Mouse (Mus musculus) neural tube, embryonic 13.5 days (tissue): ENCODE data around the gene Fen1. TPM values are rescaled to one million over a fixed set of nuclear protein-coding genes. Genes with fewer than 3 reads are reported as not detected.
A peak's percentile ranks its signal among the peaks of the same experiment; 100 is the strongest.

Source experiments
- ATAC-seq: fragments of 200-750 bp; cut with Nextera tagmentation; 2 replicates; pipeline ENCODE4 v1.8.0; 2017; ENCODE audit warnings: low read depth, mild to moderate bottlenecking, moderate TSS enrichment, moderate library complexity
- H3K27ac ChIP-seq: fragments of 300-500 bp; sonication (generic); replicated peaks from 2 replicates; pipeline ENCODE4 v1.5.1; 2015; ENCODE audit warnings: moderate library complexity, mild to moderate bottlenecking, inconsistent platforms
- H3K27me3 ChIP-seq: fragments of 300-500 bp; sonication (generic); 2 replicates; pipeline ENCODE4 v1.6.1; 2015; ENCODE audit warnings: mild to moderate bottlenecking, inconsistent platforms
- H3K36me3 ChIP-seq: fragments of 300-500 bp; sonication (generic); 2 replicates; pipeline ENCODE4 v1.6.1; 2015; ENCODE audit warnings: mild to moderate bottlenecking, inconsistent platforms
- H3K4me1 ChIP-seq: fragments of 300-500 bp; sonication (generic); replicated peaks from 2 replicates; pipeline ENCODE4 v1.6.1; 2015; ENCODE audit warnings: inconsistent platforms
- H3K4me2 ChIP-seq: fragments of 300-500 bp; sonication (generic); 2 replicates; pipeline ENCODE4 v1.6.1; 2015; ENCODE audit warnings: inconsistent platforms, mild to moderate bottlenecking, moderate library complexity
- H3K4me3 ChIP-seq: fragments of 300-500 bp; sonication (generic); 2 replicates; pipeline ENCODE4 v1.5.1; 2015; ENCODE audit warnings: mild to moderate bottlenecking, inconsistent platforms
- H3K9ac ChIP-seq: fragments of 300-500 bp; sonication (generic); 2 replicates; pipeline ENCODE4 v1.6.1; 2015; ENCODE audit warnings: moderate library complexity, mild to moderate bottlenecking, inconsistent platforms
- H3K9me3 ChIP-seq: fragments of 300-500 bp; sonication (generic); 2 replicates; pipeline ENCODE4 v1.6.1; 2016; ENCODE audit warnings: inconsistent platforms
- WGBS: fragments of 180-500 bp; shearing (Covaris S2); methylation state at CpG from one replicate; pipeline ENCODE4 v1.1.7; 2015; 5-methylcytosine and 5-hydroxymethylcytosine counted together
- polyA plus RNA-seq: library from polyadenylated mRNA; unstranded; fragments of >200 nt; fragmentation: Nextera tagmentation; extraction: Ambion mirVana; gene quantifications from 2 replicates; pipeline ENCODE4 v1.2.1, GENCODE M21; 2015

The Fen1 gene
- polyA plus RNA-seq, 1 experiment from 2014 or later, result 31.6 TPM

DNA sequence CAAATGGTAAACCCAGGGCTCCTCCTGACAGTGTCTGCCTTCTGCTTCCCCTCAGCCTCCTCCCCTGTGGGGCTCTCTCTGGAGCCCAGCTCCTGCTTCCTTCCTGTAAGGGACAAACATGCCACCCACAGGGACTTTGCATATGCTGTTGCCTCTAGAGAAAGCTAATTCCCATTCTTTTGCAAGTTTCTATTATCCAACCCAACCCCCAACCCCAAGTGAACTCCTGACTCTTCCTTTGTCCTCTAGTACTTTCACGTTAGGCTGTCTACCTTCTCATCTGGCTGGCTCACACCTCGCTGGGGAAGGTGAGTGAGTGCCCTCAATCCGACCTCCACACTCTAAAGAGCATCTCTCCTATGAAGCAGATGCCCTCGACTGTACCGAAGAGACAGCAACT lies 27.9 kb upstream of the Fen1 start:
- 15% methylated on average over 5 of the region's 5 CpGs for WGBS
- H3K9ac ChIP-seq, result no peak overlapping the region
- no peak for ATAC-seq

DNA sequence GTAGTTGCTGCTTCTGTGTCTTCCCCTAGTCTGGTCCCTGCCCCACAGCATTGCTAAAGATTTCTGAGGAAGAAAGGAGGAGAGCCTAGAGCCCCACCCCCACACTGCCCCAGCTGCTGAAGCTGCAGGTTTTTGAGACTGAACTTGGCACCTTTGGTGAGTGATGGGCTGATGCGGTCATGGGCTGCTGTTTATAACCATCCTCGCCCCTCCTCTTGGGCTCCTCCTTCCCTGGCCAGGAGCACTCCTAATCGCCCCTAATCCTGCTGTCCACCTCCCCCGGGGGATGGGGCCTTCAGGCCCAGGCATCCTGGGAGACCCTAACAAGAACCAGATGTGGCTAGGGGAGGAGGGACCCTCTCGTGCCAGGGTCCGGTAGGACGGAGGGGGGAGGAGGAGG lies 27.0 kb upstream of the Fen1 start:
- Histone ChIP-seq H3K4me2 (no peak overlapping the region), H3K36me3 (no peaks in the 10 kb centered on the region), H3K4me3 (no peak overlapping the region), H3K9ac (no peak overlapping the region), H3K27ac (no peak overlapping the region), H3K9me3 (no peaks in the 10 kb centered on the region), H3K4me1 (0 out of 2 replicates have a peak, but pooled peaks cover 12% of the 10 kb centered on the region), H3K27me3 (peaks cover 11% of the 10 kb centered on the region; the same call in 1 of the 2 replicates)
- ATAC-seq, result no peak
- WGBS, result 9% methylated on average over 7 of the region's 7 CpGs

More for the DNA sequence above, 27.9 kb upstream of the Fen1 start:
- no peaks in the 10 kb centered on the region for H3K36me3 ChIP-seq
- H3K27me3 ChIP-seq, result peaks cover 11% of the 10 kb centered on the region; the same call in 1 of the 2 replicates
- H3K27ac ChIP-seq, result no peak overlapping the region
- H3K4me3 ChIP-seq, result no peak overlapping the region
- H3K9me3 ChIP-seq, result no peaks in the 10 kb centered on the region
- H3K4me2 ChIP-seq, result no peak overlapping the region
- 0 out of 2 replicates have a peak, but pooled peaks cover 12% of the 10 kb centered on the region for H3K4me1 ChIP-seq

DNA sequence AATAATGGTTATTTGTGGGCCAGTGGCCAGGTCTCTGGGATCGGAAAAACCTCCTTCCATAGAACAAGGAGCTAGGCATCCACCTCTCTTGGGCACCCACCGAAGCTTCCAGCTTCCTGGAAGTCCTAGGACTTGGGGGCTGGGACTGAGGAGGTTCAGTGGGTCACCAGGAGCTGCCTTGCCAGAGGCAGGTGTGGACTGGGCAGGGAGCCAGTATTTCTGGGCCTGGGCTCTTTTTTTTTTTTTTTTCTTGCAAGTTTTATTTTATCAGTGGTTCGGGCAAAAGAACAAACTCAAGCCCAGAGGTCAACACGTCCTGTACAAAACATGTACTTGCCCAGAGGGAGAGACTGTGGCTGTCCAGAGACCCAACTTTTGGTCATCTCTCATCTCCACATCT lies 21.8 kb upstream of the Fen1 start:
- no peaks in the 10 kb centered on the region for H3K36me3 ChIP-seq
- H3K27ac ChIP-seq, result no peak overlapping the region
- 85% methylated on average over 4 of the region's 4 CpGs for WGBS
- H3K27me3 ChIP-seq, result 0 out of 2 replicates have a peak, but pooled peaks cover under 1% of the 10 kb centered on the region
- ATAC-seq, result no peak
- H3K4me2 ChIP-seq, result no peak overlapping the region
- H3K9ac ChIP-seq, result no peak overlapping the region
- H3K4me1 ChIP-seq, result peaks cover 3% of the 10 kb centered on the region; the same call in 1 of the 2 replicates
- no peak overlapping the region for H3K4me3 ChIP-seq
- H3K9me3 ChIP-seq, result no peaks in the 10 kb centered on the region

DNA sequence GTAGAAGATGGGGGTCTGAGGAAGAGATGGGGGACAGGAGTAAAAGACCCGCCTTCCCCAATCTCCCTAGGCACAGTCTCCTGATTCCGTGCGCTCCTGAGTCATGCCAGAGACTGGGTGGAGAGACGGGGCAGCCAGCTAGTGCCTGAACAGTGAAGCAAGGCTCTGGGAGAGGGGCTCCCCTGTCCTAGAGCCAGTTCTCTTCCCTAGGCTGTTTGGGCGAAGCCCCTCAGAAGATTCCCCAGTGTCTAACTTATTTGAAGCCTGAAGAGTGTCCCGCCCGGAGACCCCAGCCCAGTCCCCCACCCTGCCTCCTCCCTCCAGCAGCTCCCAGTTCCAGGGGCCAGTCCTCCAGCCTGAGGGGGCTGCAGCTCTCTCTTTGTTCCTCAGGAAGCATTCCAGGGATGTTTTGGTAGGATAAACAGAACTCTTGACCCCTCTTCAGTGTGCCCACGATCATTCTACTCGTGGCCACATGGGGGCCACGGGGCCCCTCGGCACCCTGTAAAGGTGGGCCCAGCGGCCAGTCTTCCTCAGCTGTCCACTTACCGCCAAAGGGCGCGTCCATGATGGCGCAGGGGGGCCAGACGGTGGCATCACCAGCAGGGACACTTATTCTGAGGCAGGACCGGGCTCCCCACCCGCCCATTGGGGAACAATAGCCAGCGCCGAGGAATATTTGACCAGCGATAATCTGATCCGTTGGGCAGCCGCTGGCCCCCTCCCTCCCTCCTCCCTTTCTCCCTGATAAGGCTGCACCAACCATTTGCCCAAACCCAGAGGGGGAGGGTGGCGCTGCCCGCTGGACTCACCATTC lies 20.9 kb upstream of the Fen1 start:
- WGBS, result 38% methylated on average over 25 of the region's 26 CpGs
- no peaks in the 10 kb centered on the region for H3K36me3 ChIP-seq
- no peak overlapping the region; the same call in 1 of the 2 replicates for H3K9ac ChIP-seq
- H3K27ac ChIP-seq, result no peak overlapping the region
- no peak for ATAC-seq
- H3K4me2 ChIP-seq, result peak overlapping the region; percentile 24; the same call in 1 of the 2 replicates
- H3K27me3 ChIP-seq, result no peaks in the 10 kb centered on the region
- H3K9me3 ChIP-seq, result no peaks in the 10 kb centered on the region
- H3K4me3 ChIP-seq, result no peak overlapping the region
- H3K4me1 ChIP-seq, result peaks cover 3% of the 10 kb centered on the region; the same call in 1 of the 2 replicates

DNA sequence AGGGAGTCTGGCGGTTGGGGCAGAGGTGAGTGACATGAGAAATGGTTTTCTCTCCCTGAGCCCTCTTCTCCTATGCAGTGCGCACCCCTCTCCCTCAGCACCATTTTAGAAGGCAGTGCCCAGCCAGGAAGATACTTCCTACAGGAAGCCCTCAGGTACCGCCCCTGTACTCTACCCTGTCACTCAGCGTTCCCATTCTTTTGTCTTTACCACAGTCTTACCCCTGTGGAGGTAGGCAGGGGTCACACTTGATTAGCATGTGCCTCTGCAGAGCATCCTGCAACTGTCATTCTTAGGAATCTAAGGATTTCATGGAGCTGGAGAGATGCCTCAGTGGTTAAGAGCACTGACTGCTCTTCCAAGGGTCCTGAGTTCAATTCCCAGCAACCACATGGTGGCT lies 19.6 kb upstream of the Fen1 start:
- Histone ChIP-seq H3K4me1 (peaks cover 3% of the 10 kb centered on the region; the same call in 1 of the 2 replicates), H3K4me2 (no peak overlapping the region)

DNA sequence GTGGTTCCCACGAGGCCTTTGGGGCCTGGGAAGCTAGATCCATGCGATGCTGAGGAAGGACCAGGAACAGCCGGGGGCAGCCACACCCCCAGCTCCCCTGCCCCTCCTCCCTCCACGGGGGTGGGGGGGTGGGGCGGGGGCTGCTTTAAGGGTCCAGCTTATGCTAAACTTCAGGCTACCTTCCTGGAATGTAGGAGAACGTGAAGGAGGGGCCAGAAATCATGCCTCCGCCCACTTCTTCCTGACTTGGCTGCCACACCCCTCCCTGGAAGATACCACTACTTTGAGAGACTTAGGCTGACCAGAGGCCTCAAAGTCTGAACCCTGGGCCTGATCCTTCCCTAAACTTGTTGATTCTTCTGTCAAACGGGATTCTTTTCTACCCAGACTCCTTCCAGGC lies 18.7 kb upstream of the Fen1 start:
- no peaks in the 10 kb centered on the region for H3K36me3 ChIP-seq
- H3K9me3 ChIP-seq, result no peaks in the 10 kb centered on the region
- no peak overlapping the region for H3K27ac ChIP-seq
- ATAC-seq, result no peak
- WGBS, result 48% methylated on average over 8 of the region's 8 CpGs
- no peaks in the 10 kb centered on the region for H3K27me3 ChIP-seq
- H3K9ac ChIP-seq, result no peak overlapping the region
- H3K4me2 ChIP-seq, result no peak overlapping the region
- H3K4me1 ChIP-seq, result peaks cover 3% of the 10 kb centered on the region; the same call in 1 of the 2 replicates
- no peak overlapping the region for H3K4me3 ChIP-seq

More for the DNA sequence above, 19.6 kb upstream of the Fen1 start:
- WGBS, result 87% methylated on average over 4 of the region's 4 CpGs
- H3K36me3 ChIP-seq, result no peaks in the 10 kb centered on the region
- no peak for ATAC-seq
- H3K27ac ChIP-seq, result no peak overlapping the region
- H3K9me3 ChIP-seq, result no peaks in the 10 kb centered on the region
- H3K27me3 ChIP-seq, result no peaks in the 10 kb centered on the region
- no peak overlapping the region for H3K4me3 ChIP-seq
- H3K9ac ChIP-seq, result no peak overlapping the region

DNA sequence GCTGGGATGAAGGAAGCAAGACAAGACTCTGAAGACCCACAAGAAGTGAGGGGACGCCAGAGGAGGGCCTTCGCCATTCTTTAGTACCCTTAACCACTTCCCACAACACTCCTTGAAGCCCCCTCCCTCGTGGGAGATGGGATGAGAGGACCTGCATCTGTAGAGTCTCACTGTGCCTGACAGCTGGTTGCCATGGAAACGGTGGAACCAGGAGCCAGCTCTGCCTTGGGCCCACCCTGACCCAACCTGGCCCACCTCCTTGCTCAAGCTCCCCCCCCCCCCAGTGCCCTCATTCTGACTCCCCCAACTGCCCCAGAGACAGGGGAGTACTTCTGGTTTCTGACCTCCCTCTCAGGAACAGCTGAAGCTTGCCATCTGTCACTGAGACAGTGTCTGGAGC lies 17.6 kb upstream of the Fen1 start:
- ATAC-seq, result no peak
- Histone ChIP-seq H3K4me3 (no peak overlapping the region), H3K36me3 (no peaks in the 10 kb centered on the region), H3K4me2 (no peak overlapping the region), H3K9me3 (no peaks in the 10 kb centered on the region), H3K4me1 (peaks cover 3% of the 10 kb centered on the region; the same call in 1 of the 2 replicates), H3K27ac (no peak overlapping the region), H3K9ac (no peak overlapping the region), H3K27me3 (no peaks in the 10 kb centered on the region)
- 63% methylated on average over 4 of the region's 4 CpGs for WGBS

DNA sequence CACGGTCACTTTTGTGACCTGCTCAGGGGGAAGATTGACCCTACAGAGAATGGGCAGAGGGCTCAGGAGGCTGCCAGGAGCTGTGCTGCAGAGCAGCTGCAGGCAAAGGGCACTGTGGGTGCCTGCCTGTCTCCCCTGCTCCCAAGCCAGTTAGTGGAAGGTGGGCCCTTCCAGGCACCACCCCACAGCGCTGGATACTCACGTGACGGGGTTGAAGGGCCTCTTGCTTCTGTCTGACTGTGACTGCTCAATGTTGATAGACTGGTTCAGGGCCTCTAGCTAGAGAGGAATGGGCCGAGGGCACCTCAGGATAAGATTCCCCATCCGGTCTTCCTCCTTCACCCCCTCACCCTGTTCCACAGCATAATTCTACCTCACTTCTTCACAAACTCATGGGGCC lies 15.6 kb upstream of the Fen1 start:
- Histone ChIP-seq H3K27ac (no peak overlapping the region), H3K36me3 (no peaks in the 10 kb centered on the region), H3K9ac (no peak overlapping the region), H3K4me1 (no peaks in the 10 kb centered on the region), H3K9me3 (no peaks in the 10 kb centered on the region), H3K4me3 (no peak overlapping the region), H3K27me3 (no peaks in the 10 kb centered on the region), H3K4me2 (no peak overlapping the region)
- no peak for ATAC-seq
- 77% methylated on average over 6 of the region's 6 CpGs for WGBS

DNA sequence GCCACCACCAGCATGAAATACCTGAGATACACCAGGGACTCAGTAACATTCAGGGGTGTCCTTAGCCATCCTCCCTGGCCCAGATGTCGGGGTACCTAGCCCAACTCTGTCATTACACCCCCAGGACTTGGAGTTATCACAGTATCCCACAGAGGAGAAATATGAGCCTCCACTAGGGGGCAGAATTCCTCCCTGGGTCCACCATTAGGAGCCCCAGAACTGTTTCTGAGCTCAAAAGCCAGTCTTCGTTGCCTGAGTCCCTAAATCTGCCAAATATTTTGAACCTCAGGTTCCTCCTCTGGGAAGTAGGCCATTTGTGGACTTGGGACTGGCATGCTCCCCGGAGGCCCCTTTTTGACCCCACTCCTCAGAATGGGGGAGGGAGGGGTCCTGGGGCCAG lies 15.1 kb upstream of the Fen1 start:
- Histone ChIP-seq H3K4me1 (no peaks in the 10 kb centered on the region), H3K36me3 (no peaks in the 10 kb centered on the region), H3K9me3 (no peaks in the 10 kb centered on the region), H3K4me2 (no peak overlapping the region), H3K27ac (no peak overlapping the region), H3K27me3 (no peaks in the 10 kb centered on the region), H3K9ac (no peak overlapping the region), H3K4me3 (no peak overlapping the region)
- no peak for ATAC-seq
- WGBS, result 58% methylated on average over 3 of the region's 3 CpGs

DNA sequence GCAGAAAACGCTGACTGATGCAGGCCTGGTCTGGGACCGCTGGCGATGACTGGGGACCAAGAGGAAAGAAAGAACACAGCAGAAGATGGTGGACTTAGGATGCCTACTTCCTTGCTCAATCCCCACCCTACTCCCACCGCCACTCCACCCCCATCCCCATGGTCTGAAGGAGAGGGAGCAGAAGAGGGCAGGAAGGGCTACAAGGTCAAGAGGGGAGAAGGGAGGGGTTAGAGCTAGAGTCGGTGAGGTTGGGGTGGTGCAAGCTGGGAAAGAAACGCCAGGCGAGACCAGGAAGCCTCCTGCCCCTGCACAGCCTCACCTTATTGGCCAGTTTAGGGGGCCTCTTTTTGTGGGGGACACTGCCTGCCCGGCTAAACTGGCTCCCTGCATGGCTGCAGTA lies 12.1 kb upstream of the Fen1 start:
- peaks cover 13% of the 10 kb centered on the region for H3K36me3 ChIP-seq
- WGBS, result 77% methylated on average over 8 of the region's 8 CpGs
- H3K4me3 ChIP-seq, result no peak overlapping the region
- H3K27ac ChIP-seq, result no peak overlapping the region
- no peak for ATAC-seq
- no peaks in the 10 kb centered on the region for H3K9me3 ChIP-seq
- H3K9ac ChIP-seq, result no peak overlapping the region
- H3K4me2 ChIP-seq, result no peak overlapping the region
- no peaks in the 10 kb centered on the region for H3K4me1 ChIP-seq
- no peaks in the 10 kb centered on the region for H3K27me3 ChIP-seq

DNA sequence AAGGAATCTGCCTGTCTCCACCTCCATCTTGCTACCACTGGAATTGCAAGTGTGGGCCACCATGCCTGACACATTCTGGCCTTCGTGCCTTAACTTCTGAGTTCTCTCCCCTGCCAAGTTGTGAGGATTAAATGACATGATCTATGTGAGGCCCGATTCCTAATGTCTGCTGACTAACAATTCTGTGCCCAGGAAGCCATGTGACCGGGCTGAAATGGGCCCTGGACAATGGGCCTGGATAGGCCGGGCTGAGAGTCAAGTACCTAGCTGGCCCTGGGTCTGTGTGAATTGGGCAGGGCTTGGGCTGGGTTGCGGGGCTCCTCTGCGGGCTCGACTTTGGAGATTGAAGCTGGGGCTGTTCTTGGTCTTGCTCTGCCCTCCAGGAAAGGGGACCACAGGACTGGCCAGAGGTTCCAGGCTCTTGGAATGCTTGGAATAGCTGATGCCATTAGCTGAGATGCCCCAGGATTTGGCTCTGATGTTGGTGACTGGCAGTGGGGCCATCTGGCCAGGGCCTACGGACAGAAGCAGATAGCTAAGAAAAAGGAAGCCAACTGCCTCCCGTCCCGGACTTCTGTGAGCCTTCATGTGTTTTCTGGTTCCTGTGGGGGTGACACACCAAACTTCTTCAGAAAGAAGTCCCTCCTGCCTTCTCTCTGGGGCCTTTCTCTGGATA lies 10.0 kb upstream of the Fen1 start:
- WGBS, result 91% methylated on average over 10 of the region's 10 CpGs
- Histone ChIP-seq H3K4me2 (no peak overlapping the region), H3K4me1 (no peaks in the 10 kb centered on the region), H3K9me3 (no peaks in the 10 kb centered on the region), H3K27me3 (no peaks in the 10 kb centered on the region), H3K4me3 (no peak overlapping the region), H3K27ac (no peak overlapping the region), H3K36me3 (peaks cover 34% of the 10 kb centered on the region), H3K9ac (no peak overlapping the region)
- ATAC-seq, result no peak

DNA sequence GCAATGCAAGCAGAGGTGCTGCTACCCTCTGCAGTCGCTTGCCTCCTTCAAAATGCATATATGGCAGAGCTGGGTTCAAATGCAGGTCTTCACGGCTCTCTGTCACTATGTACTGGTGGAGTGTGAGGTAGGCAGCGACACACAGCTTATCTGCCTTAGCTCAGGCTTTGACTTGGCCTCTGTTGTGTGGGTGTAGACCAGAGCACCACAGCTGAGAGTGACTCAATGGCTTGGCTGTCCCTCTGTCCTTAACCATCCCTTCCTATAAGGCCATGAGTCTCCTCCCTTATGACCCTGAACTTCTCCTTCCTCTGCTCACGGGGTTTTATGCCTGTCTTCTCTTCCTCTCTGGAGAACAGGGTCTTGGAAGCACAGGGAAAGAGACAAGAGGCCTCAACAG lies 6.9 kb upstream of the Fen1 start:
- Histone ChIP-seq H3K27ac (no peak overlapping the region), H3K9ac (no peak overlapping the region), H3K4me3 (no peak overlapping the region), H3K36me3 (peaks cover 65% of the 10 kb centered on the region), H3K4me1 (no peaks in the 10 kb centered on the region), H3K27me3 (no peaks in the 10 kb centered on the region), H3K4me2 (no peak overlapping the region), H3K9me3 (no peaks in the 10 kb centered on the region)
- WGBS, result 91% methylated on average over 4 of the region's 4 CpGs
- no peak for ATAC-seq
